Comparison of ENCODE assay signal across 14 mouse cellular contexts in the genomic region with DNA sequence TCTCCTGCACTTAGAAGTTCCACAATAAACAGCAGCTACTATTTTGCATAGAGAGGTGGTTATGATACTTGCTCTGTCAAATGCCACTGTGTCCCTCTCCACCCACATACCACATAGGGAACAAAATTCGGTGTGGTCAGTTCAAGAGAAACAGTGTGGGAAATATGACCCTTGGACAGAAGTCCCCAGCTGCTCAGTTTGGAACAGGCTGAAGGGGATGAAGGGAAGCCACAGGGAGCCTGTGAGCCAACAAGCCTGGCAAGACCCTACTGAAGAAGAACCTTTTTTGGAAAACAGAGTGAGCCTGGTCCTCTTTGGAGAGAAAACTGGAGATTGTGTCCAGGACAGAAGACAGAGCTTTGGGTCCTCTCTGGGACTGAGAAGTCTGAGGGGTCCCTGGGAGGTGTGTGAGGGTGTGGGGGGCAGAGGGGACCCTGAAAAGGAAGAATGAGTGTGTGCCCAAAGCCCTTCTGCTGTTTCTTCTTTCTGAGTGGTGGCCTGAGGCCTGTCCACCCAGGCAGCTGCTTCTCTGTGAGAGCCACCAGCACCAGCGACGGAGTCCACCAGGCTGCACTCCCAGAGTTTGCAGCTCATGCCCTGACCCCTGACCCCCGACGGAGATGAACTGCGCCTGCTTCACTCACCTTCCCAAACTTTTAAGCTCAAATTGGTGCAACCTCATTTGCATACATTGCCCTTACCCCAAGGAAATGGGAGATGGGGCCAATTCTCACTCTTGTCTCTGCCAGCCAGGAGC. TPM values are rescaled to one million over a fixed set of nuclear protein-coding genes. Genes with fewer than 3 reads are reported as not detected.
"Had no signal": no experiment of that assay in that cellular context is flagged by ENCODE, and none has a peak within 500 bp of the region (broad histone marks: within the 10 kb centered on the region; RNA-seq: fewer than 3 reads in every experiment).

No protein-coding gene starts in this region.

- H3K4me3 ChIP-seq: liver, embryonic 12.5 days; midbrain, embryonic 10.5 days; midbrain, embryonic 13.5 days; neural tube, embryonic 12.5 days had no signal

- H3K9ac ChIP-seq: liver, embryonic 12.5 days; liver, embryonic 14.5 days; lung, embryonic 14.5 days; midbrain, embryonic 13.5 days; neural tube, embryonic 12.5 days had no signal

- H3K4me1 ChIP-seq: liver, embryonic 12.5 days; midbrain, embryonic 13.5 days; neural tube, embryonic 12.5 days had no signal

- H3K4me2 ChIP-seq: liver, embryonic 12.5 days; lung, embryonic 14.5 days; midbrain, embryonic 13.5 days; neural tube, embryonic 12.5 days had no signal

- H3K27ac ChIP-seq: liver, embryonic 12.5 days; liver, embryonic 14.5 days; midbrain, embryonic 10.5 days; midbrain, embryonic 13.5 days; neural tube, embryonic 12.5 days had no signal

- H3K27me3 ChIP-seq: liver, embryonic 12.5 days; neural tube, embryonic 12.5 days had no signal

- ATAC-seq: liver, embryonic 12.5 days; midbrain, embryonic 13.5 days; midbrain, embryonic 16.5 days had no signal

- H3K9me3 ChIP-seq: liver, embryonic 12.5 days; midbrain, embryonic 10.5 days; midbrain, embryonic 13.5 days; neural tube, embryonic 12.5 days had no signal

- DNase-seq: lung, postnatal 4 days; right cerebral cortex, postnatal 25 days; right cerebral cortex, postnatal 4 days; thymus, adult 18-20 months; thymus, postnatal 14 days; thymus, postnatal 36 days had no signal

- H3K36me3 ChIP-seq: liver, embryonic 12.5 days; midbrain, embryonic 10.5 days; midbrain, embryonic 13.5 days; neural tube, embryonic 12.5 days had no signal

RNA-seq across cellular contexts. Expression of a gene that starts 47.5 kb away (rescaled TPM):
- polyA plus RNA-seq: midbrain, embryonic 10.5 days; thymus, postnatal 0 days had no signal
